Mouse (Mus musculus) mouse embryonic stem cell (cell line): ENCODE measurements at regions not wholly inside any gene's neighbourhood (a gene's known extent, or its start where the extent isn't known, plus 50 kb on each side); places are given as distances from the start of the nearest gene placed in this dataset.
"Not testable (repeated sequence)": the region's sequence is repeated elsewhere in the genome, so short reads cannot be mapped to it uniquely, and the experiment has no call there.

ENCODE experiments used
- in situ Hi-C, 2 experiments: fragments of 300-500 bp; cut with MboI; formaldehyde crosslinking; loops; 1 replicate in 1 of 2; 3 replicates in 1 of 2; pipeline ENCODE4 v1.14.3; 2019 to 2020; ENCODE audit warnings: low sequenced_read_pairs in 2 of 2, low pct_unique_long_range_greater_than_20kb in 1 of 2, mixed read lengths in 1 of 2; ENCODE audit not compliant: unreplicated experiment in 1 of 2

- in situ Hi-C loops: no loop called here
These were observed 274.5 kb downstream of the Fam19a5 start for GRCm38 (mm10) chr15:87818566-87818965.

- in situ Hi-C loops: no loop called here
These were observed 298.0 kb downstream of the Fam19a5 start for GRCm38 (mm10) chr15:87842097-87842496.

- in situ Hi-C loops: no loop called here
These were observed 315.0 kb downstream of the Fam19a5 start for GRCm38 (mm10) chr15:87859069-87859468.

- in situ Hi-C loops: no loop called here
These were observed 332.3 kb downstream of the Fam19a5 start for GRCm38 (mm10) chr15:87876286-87876899.

- in situ Hi-C loops: no loop called here
These were observed 346.8 kb downstream of the Fam19a5 start for GRCm38 (mm10) chr15:87890903-87891302.

- in situ Hi-C loops: not testable (repeated sequence)
These were observed 350.8 kb downstream of the Fam19a5 start for GRCm38 (mm10) chr15:87894866-87895265.

GRCm38 (mm10) chr15:87898655-87899054, 354.6 kb downstream of the Fam19a5 start:
- in situ Hi-C loops: no loop called here

- in situ Hi-C loops: no loop called here
These were observed 360.3 kb downstream of the Fam19a5 start for GRCm38 (mm10) chr15:87904436-87904835.

- in situ Hi-C loops: no loop called here
These were observed 362.2 kb downstream of the Fam19a5 start for GRCm38 (mm10) chr15:87906310-87906709.

GRCm38 (mm10) chr15:87922091-87922490, 378.0 kb downstream of the Fam19a5 start:
- in situ Hi-C loops: no loop called here

- in situ Hi-C loops: no loop called here
These were observed 378.8 kb downstream of the Fam19a5 start for GRCm38 (mm10) chr15:87922781-87923446.

GRCm38 (mm10) chr15:87923906-87924305, 379.8 kb downstream of the Fam19a5 start:
- in situ Hi-C loops: no loop called here

- in situ Hi-C loops: no loop called here
These were observed 391.9 kb downstream of the Fam19a5 start for GRCm38 (mm10) chr15:87936041-87936440.

GRCm38 (mm10) chr15:87940837-87941236, 396.7 kb downstream of the Fam19a5 start:
- in situ Hi-C loops: no loop called here

- in situ Hi-C loops: loop anchor here (10.0 to 25.0 kb wide), 2 partner anchors 315 to 328 kb away; no protein-coding TSS in a partner anchor
These were observed 408.4 kb downstream of the Fam19a5 start for GRCm38 (mm10) chr15:87952531-87952930.

- in situ Hi-C loops: loop anchor here (10.0 to 25.0 kb wide), 2 partner anchors 318 to 331 kb away; no protein-coding TSS in a partner anchor
These were observed 411.7 kb downstream of the Fam19a5 start for GRCm38 (mm10) chr15:87955685-87956256.

- in situ Hi-C loops: loop anchor here (10.0 to 25.0 kb wide), 2 partner anchors 322 to 334 kb away; no protein-coding TSS in a partner anchor
These were observed 414.8 kb downstream of the Fam19a5 start for GRCm38 (mm10) chr15:87958866-87959265.

- in situ Hi-C loops: loop anchor here in 1 of 2 experiments (25.0 kb wide), 1 partner anchor 335 kb away; no protein-coding TSS in a partner anchor
These were observed 428.5 kb downstream of the Fam19a5 start for GRCm38 (mm10) chr15:87972641-87973040.

- in situ Hi-C loops: no loop called here
These were observed 443.4 kb downstream of the Fam19a5 start for GRCm38 (mm10) chr15:87987322-87987985.
